Mouse (Mus musculus): ENCODE data around the gene Zfp768.
A peak's percentile ranks its signal among the peaks of the same experiment; 100 is the strongest.
"Not testable (repeated sequence)": the region's sequence is repeated elsewhere in the genome, so short reads cannot be mapped to it uniquely, and the experiment has no call there.

The Zfp768 gene

GRCm38 (mm10) chr7:127345512-127346325 lies at the start of gene Zfp768:
Gene Zfp768, minus strand, starts transcription at chr7:127345589.
- peak; percentile 80 for ATAC-seq (ENCODE audit: low TSS enrichment)

DNA sequence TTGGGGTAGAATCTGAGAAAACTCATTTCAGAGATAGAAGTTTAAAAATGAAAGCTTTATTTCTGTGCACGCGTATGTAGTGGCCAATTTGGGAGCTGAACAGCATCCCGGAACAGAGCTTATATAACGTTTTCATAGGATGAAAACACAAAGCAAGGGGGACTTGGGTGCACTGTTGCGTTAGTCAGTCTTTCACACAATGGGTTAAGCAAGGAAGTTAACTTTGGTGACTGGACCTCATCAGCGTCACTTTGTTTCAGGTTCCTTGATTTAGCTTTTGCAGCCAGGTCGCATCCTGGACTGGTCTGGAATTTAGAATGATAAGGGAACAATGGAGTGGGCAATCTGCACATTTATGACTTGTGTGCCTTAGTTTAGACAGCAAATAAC lies 48.5 kb upstream of the Zfp768 start:
- ATAC-seq (ENCODE audit: low TSS enrichment) = 0 out of 2 replicates have a peak, but pooled peaks have one; percentile 10

- peak; percentile 81 for ATAC-seq (ENCODE audit: low TSS enrichment)
These were observed 48.0 kb upstream of the Zfp768 start, which contains the start of gene E430018J23Rik for GRCm38 (mm10) chr7:127393157-127393943. Gene E430018J23Rik, minus strand, starts transcription at chr7:127393629.

- ATAC-seq (ENCODE audit: low TSS enrichment) = no peak
These were observed 46.9 kb upstream of the Zfp768 start for GRCm38 (mm10) chr7:127392251-127392824.

- ATAC-seq (ENCODE audit: low TSS enrichment) = no peak
These were observed 46.1 kb upstream of the Zfp768 start for GRCm38 (mm10) chr7:127391538-127391937.

GRCm38 (mm10) chr7:127390306-127390705 lies 44.9 kb upstream of the Zfp768 start:
- ATAC-seq (ENCODE audit: low TSS enrichment) = no peak

- ATAC-seq (ENCODE audit: low TSS enrichment) = not testable (repeated sequence)
These were observed 42.8 kb upstream of the Zfp768 start for GRCm38 (mm10) chr7:127388201-127388600.

DNA sequence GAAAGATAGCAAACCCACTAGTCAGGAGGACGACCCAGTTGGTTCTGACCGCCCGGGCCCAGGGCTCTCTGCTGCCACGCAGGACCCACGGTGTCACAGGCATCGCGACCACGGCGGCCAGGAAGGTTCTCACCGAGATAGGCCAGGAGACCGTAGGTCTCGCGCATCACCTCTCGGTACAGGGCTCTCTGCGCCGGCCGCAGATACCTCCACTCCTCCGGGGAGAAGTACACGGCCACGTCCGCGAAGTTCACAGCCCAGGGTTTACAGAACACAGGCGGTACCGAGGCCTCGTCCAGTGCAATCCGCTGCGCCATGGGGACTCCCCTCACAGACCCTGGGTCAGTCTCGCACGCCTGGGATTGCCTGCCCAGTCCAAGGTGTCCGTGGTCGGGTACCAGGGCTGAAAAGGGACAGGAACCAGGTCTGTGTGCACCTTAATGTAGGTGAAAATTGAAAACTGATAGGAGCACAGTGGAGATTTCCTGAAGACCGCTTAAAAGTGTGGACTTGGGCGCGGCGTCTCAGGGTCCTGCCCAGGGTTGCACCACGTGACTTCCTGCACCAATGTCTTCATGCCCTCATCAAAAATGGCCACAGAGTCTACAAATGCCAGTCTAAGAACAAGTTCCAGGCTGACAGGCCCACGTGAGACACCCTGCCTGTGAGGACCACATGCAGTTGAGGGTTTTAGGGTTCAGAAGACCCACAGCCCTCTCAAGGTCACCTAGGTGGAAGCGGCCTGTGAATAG lies 41.4 kb upstream of the Zfp768 start, which contains the start of gene 9130019O22Rik:
Gene 9130019O22Rik (minus strand): TSS at position 526 of the 752 bp plus-strand sequence.
- peak; percentile 82 for ATAC-seq (ENCODE audit: low TSS enrichment)

- not testable (repeated sequence) for ATAC-seq (ENCODE audit: low TSS enrichment)
These were observed 40.2 kb upstream of the Zfp768 start for GRCm38 (mm10) chr7:127385560-127385959.

- no peak for ATAC-seq (ENCODE audit: low TSS enrichment)
These were observed 33.0 kb upstream of the Zfp768 start for GRCm38 (mm10) chr7:127378310-127378921.

- peak; percentile 94 for ATAC-seq (ENCODE audit: low TSS enrichment)
These were observed 30.2 kb upstream of the Zfp768 start, which contains the start of gene Zfp747 for GRCm38 (mm10) chr7:127375271-127376245. Gene Zfp747, minus strand, starts transcription at chr7:127376050.

DNA sequence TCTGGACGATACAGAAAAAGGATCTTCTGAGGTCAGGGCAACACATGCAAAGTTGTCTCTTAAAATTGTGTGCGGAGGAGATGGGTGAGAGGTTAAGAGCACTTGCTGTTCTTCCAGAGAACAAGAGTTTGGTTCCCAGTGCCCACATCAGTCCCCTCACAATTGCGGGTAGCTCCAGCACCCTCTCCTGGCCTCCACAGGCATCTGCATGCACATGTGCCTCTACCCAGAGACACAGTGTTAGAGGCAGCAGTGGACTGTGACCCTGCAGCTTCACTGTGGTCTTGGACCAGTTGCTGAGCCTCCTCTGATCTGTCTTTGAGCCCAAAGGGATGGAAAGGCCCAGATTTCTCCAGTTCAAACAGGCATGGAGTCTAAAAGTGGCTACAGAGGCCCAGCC lies 26.5 kb upstream of the Zfp768 start:
- not testable (repeated sequence) for ATAC-seq (ENCODE audit: low TSS enrichment)

- ATAC-seq (ENCODE audit: low TSS enrichment) = no peak
These were observed 25.8 kb upstream of the Zfp768 start for GRCm38 (mm10) chr7:127371213-127371612.

- no peak for ATAC-seq (ENCODE audit: low TSS enrichment)
These were observed 20.9 kb upstream of the Zfp768 start for GRCm38 (mm10) chr7:127366249-127366648.

DNA sequence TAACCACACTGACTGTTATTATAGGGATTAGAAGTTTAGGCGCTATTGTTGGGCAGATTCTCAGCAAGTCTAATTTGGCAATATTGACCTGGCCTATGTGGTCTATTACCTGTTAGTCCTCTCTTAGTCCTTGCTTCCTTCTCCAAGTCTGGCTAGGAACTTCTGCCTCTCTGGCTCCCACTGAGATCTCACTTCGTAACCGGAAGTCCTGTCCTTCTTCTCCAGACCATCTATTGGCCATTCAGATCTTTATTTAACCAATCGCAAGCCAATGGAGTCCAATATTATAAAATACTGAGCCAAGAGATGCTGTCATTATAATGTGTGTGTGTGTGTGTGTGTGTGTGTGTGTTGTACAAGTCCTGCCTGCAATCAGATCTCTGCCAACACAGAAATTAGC lies 18.8 kb upstream of the Zfp768 start:
- no peak for ATAC-seq (ENCODE audit: low TSS enrichment)

DNA sequence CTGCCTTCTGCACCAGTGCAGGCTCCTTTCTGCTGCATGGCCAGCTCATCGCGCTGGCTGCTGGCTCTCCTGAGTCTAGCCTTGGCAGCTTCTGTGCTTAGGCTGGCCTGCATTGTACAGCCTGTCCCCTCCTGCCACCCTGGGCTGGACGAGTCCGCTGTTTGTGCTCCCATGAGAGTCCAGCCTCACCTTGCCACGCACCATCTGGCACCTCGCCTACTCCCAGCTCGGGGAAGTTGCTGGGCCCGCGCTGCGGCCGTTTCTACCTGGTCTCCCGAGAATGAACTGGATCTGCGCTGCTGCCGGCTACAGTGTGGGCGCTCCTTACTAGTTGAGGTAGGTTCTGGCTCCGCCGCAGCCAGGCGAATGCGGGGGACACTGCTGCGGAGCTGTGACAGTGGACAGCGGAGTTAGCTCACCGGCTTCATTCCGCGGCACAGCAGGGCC lies 18.1 kb upstream of the Zfp768 start:
- ATAC-seq (ENCODE audit: low TSS enrichment) = peak; percentile 89

DNA sequence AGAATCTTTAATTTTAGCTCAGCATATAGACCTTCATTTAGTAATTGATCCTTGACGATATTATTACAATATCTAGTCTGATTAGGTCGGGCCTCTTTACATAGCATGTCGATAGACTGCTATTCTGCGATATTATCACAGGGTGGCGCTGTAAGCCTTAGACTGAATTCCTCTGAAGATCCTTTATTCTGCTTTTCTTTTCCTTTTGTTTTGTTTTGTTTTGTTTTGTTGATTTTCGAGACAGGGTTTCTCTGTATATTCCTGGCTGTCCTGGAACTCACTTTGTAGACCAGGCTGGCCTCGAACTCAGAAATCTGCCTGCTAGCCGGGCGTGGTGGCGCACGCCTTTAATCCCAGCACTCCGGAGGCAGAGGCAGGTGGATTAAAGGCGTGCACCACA lies 17.0 kb upstream of the Zfp768 start:
- not testable (repeated sequence) for ATAC-seq (ENCODE audit: low TSS enrichment)

GRCm38 (mm10) chr7:127361449-127361848 lies 16.1 kb upstream of the Zfp768 start:
- no peak for ATAC-seq (ENCODE audit: low TSS enrichment)

- no peak for ATAC-seq (ENCODE audit: low TSS enrichment)
These were observed 14.9 kb upstream of the Zfp768 start for GRCm38 (mm10) chr7:127360265-127360664.

GRCm38 (mm10) chr7:127358472-127358871 lies 13.1 kb upstream of the Zfp768 start:
- no peak for ATAC-seq (ENCODE audit: low TSS enrichment)

All from frontal cortex, adult (tissue).